Mouse (Mus musculus): ENCODE data around the gene Lpin1. TPM values are rescaled to one million over a fixed set of nuclear protein-coding genes. Genes with fewer than 3 reads are reported as not detected.

Lpin1 gene
- polyA plus RNA-seq, 1 experiment from 2014 or later, result 7.1 TPM

DNA sequence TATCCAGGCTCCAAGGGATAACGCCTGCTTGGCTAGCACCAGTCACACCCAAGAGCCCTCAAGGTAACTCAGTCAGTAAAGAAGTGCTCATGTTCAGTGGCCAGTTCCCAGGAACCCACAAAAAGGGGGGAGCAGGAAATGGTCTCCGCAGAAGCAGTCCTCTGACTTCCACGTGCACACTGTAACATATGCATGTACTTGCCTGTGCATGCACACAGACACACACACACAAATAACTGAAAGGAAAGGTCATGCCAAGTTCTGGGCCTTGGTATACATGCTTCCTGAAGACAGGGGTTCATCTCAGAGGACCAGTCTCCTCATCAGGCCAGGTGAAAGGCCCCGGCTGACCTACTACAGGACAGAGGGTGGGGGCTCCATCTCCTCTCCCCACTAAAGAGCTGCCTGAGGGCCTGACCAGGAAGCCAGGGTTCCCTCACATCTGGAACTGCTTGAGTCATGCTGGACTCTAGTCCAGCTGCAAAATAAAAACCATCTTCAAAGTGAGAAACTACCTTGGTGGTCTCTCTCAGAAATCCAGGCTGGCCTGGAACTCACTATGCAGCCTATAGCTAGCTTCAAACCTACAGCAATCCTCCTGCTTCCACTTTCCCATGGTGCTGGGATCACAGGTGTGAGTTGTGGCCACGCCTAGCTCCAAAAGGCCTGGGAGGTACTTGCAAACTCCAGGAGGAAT, 70.7 kb downstream of the Lpin1 start:
- peak; percentile 37; the same call in 1 of the 2 replicates for ATAC-seq (ENCODE audit: insufficient number of reproducible peaks, low FRiP score, low TSS enrichment, low read depth)
- no peak overlapping the region for H3K4me2 ChIP-seq (ENCODE audit: low read depth, severe bottlenecking)

GRCm38 (mm10) chr12:16533331-16533828, 77.4 kb downstream of the Lpin1 start:
- Histone ChIP-seq H3K4me2 (ENCODE audit: low read depth, severe bottlenecking) (no peak overlapping the region), H3K4me3 (ENCODE audit: low read depth, low read length) (no peak overlapping the region), H3K9me3 (ENCODE audit: control insufficient read depth, low read length) (no peaks in the 10 kb centered on the region), H3K36me3 (ENCODE audit: control insufficient read depth, insufficient read depth, low read length) (no peaks in the 10 kb centered on the region), H3K9ac (ENCODE audit: low read length) (no peak overlapping the region), H3K4me1 (ENCODE audit: control insufficient read depth, insufficient read depth, low read length) (peaks cover 4% of the 10 kb centered on the region; the same call in 1 of the 2 replicates), H3K27me3 (ENCODE audit: control insufficient read depth, insufficient read depth, low read length) (no peaks in the 10 kb centered on the region), H3K27ac (replicated peaks; ENCODE audit: low read depth, low read length) (no peak overlapping the region)
- WGBS, result 30% methylated on average over 4 of the region's 4 CpGs
- ATAC-seq (ENCODE audit: insufficient number of reproducible peaks, low FRiP score, low TSS enrichment, low read depth) (peak; percentile 69; the same call in 1 of the 2 replicates), DNase-seq (ENCODE audit: low spot score) (peak; percentile 89)

More for the DNA sequence above, 70.7 kb downstream of the Lpin1 start:
- Histone ChIP-seq H3K36me3 (ENCODE audit: control insufficient read depth, insufficient read depth, low read length) (no peaks in the 10 kb centered on the region), H3K27ac (replicated peaks; ENCODE audit: low read depth, low read length) (peak overlapping the region; percentile 49), H3K9me3 (ENCODE audit: control insufficient read depth, low read length) (no peaks in the 10 kb centered on the region), H3K4me3 (ENCODE audit: low read depth, low read length) (no peak overlapping the region), H3K4me1 (ENCODE audit: control insufficient read depth, insufficient read depth, low read length) (peaks cover 14% of the 10 kb centered on the region), H3K27me3 (ENCODE audit: control insufficient read depth, insufficient read depth, low read length) (no peaks in the 10 kb centered on the region), H3K9ac (ENCODE audit: low read length) (no peak overlapping the region)
- 32% methylated on average over 5 of the region's 5 CpGs for WGBS
- DNase-seq (ENCODE audit: low spot score), result peak; percentile 59

GRCm38 (mm10) chr12:16532860-16533230, 77.9 kb downstream of the Lpin1 start:
- Histone ChIP-seq H3K4me2 (ENCODE audit: low read depth, severe bottlenecking) (no peak overlapping the region), H3K36me3 (ENCODE audit: control insufficient read depth, insufficient read depth, low read length) (no peaks in the 10 kb centered on the region), H3K4me3 (ENCODE audit: low read depth, low read length) (no peak overlapping the region), H3K4me1 (ENCODE audit: control insufficient read depth, insufficient read depth, low read length) (peaks cover 4% of the 10 kb centered on the region; the same call in 1 of the 2 replicates), H3K9ac (ENCODE audit: low read length) (no peak overlapping the region), H3K27ac (replicated peaks; ENCODE audit: low read depth, low read length) (no peak overlapping the region), H3K27me3 (ENCODE audit: control insufficient read depth, insufficient read depth, low read length) (no peaks in the 10 kb centered on the region), H3K9me3 (ENCODE audit: control insufficient read depth, low read length) (no peaks in the 10 kb centered on the region)
- DNase-seq (ENCODE audit: low spot score) (no peak), ATAC-seq (ENCODE audit: insufficient number of reproducible peaks, low FRiP score, low TSS enrichment, low read depth) (peak; percentile 31; the same call in 1 of the 2 replicates)
- 64% methylated on average over 7 of the region's 7 CpGs for WGBS

DNA sequence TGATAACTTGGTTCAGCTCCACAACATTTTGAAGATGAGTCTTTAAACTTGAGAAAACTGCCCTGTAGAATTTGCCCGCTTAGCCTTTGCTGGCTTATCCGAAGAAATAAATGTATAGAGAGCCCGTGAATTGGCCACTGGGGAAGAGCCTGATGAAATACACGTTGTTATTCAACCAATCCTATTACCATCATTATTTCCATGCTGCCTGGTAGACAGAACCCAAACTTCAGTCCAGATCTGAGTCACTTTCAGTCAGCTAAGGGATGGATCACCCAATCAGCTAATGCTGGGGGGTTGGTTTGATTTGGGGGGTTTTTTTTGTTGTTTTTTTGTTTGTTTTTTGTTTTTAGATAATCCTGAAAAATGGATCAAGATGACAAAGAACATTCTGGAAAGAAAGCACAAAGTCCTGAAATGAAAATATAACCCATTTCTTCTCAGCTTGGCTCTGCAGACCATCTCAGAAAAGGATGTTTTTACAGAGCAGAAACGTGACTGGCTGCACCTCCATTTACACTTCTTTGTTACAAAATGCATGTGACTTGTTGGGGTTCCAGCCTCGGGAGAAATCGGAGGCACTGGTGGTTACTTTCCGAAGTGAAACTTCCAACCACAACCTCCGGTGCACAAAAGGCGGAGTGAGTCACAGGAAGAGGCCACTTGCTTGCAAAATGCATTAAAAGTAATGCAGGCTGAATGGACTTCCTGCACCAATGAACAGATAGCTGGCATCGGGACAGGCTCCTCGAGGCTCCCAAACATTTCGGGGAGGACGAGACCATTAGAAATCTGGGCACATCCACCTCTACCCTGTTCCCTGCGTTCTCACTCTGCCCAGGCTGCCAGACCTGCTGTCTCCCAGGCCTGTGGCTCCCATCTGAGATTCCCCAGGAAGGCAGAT, 78.6 kb downstream of the Lpin1 start:
- H3K36me3 ChIP-seq (ENCODE audit: control insufficient read depth, insufficient read depth, low read length), result no peaks in the 10 kb centered on the region
- H3K9me3 ChIP-seq (ENCODE audit: control insufficient read depth, low read length), result no peaks in the 10 kb centered on the region
- no peaks in the 10 kb centered on the region for H3K27me3 ChIP-seq (ENCODE audit: control insufficient read depth, insufficient read depth, low read length)
- H3K4me3 ChIP-seq (ENCODE audit: low read depth, low read length), result no peak overlapping the region
- H3K9ac ChIP-seq (ENCODE audit: low read length), result no peak overlapping the region
- no peaks in the 10 kb centered on the region for H3K4me1 ChIP-seq (ENCODE audit: control insufficient read depth, insufficient read depth, low read length)
- 82% methylated on average over 15 of the region's 15 CpGs for WGBS
- DNase-seq (ENCODE audit: low spot score) (no peak), ATAC-seq (ENCODE audit: insufficient number of reproducible peaks, low FRiP score, low TSS enrichment, low read depth) (no peak)
- H3K4me2 ChIP-seq (ENCODE audit: low read depth, severe bottlenecking), result no peak overlapping the region
- no peak overlapping the region for H3K27ac ChIP-seq (replicated peaks; ENCODE audit: low read depth, low read length)

DNA sequence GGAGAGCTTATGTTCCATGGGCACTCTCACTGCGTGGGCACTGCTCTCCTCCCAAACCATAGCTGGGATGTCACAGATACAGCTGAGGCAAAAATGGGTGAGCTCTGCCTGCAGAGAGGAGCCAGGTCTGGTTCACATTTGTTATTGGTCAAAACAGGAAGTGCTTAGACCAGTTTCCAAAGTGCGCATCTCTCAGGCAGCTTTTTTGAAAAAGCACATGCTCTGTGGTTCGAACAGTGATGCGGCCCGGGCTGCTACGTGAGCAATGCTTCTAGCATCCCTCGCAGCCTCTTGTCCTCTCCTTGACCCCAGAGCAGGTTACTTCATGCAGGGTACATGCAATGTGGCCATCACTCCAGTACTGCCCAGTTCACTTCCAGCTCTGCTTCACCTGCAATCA, 82.1 kb downstream of the Lpin1 start:
- Histone ChIP-seq H3K4me3 (ENCODE audit: low read depth, low read length) (no peak overlapping the region), H3K9me3 (ENCODE audit: control insufficient read depth, low read length) (no peaks in the 10 kb centered on the region), H3K9ac (ENCODE audit: low read length) (no peak overlapping the region), H3K27ac (replicated peaks; ENCODE audit: low read depth, low read length) (no peak overlapping the region), H3K27me3 (ENCODE audit: control insufficient read depth, insufficient read depth, low read length) (no peaks in the 10 kb centered on the region), H3K4me1 (ENCODE audit: control insufficient read depth, insufficient read depth, low read length) (no peaks in the 10 kb centered on the region), H3K36me3 (ENCODE audit: control insufficient read depth, insufficient read depth, low read length) (no peaks in the 10 kb centered on the region), H3K4me2 (ENCODE audit: low read depth, severe bottlenecking) (no peak overlapping the region)
- ATAC-seq (ENCODE audit: insufficient number of reproducible peaks, low FRiP score, low TSS enrichment, low read depth), result no peak
- DNase-seq (ENCODE audit: low spot score), result no peak
- 91% methylated on average over 7 of the region's 7 CpGs for WGBS

- Histone ChIP-seq H3K27me3 (ENCODE audit: control insufficient read depth, insufficient read depth, low read length) (no peaks in the 10 kb centered on the region), H3K9ac (ENCODE audit: low read length) (no peak overlapping the region), H3K4me2 (ENCODE audit: low read depth, severe bottlenecking) (no peak overlapping the region), H3K27ac (replicated peaks; ENCODE audit: low read depth, low read length) (no peak overlapping the region), H3K4me1 (ENCODE audit: control insufficient read depth, insufficient read depth, low read length) (no peaks in the 10 kb centered on the region), H3K36me3 (ENCODE audit: control insufficient read depth, insufficient read depth, low read length) (no peaks in the 10 kb centered on the region), H3K4me3 (ENCODE audit: low read depth, low read length) (no peak overlapping the region), H3K9me3 (ENCODE audit: control insufficient read depth, low read length) (no peaks in the 10 kb centered on the region)
- 85% methylated on average over 3 of the region's 3 CpGs for WGBS
- no peak for DNase-seq (ENCODE audit: low spot score)
- no peak for ATAC-seq (ENCODE audit: insufficient number of reproducible peaks, low FRiP score, low TSS enrichment, low read depth)
These were observed 82.8 kb downstream of the Lpin1 start for GRCm38 (mm10) chr12:16527941-16528340.

DNA sequence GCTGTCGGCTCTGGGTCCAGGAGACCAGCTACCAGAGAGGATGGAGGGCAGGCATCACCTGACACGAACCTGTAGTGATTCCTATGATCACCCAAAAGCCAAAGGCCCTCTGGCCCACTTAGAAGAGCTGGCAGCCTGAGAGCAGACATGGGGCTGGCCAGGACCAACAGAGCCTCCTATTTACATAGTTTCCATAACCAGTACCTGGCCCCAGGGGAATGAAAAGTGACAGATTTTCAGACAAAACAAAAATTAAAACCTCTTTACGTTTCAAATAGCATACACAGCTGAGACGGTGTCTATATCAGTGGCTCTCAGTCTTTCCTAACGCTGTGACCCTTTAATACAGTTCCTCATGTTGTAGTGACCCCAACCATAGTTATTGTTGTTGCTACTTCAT, 83.9 kb downstream of the Lpin1 start:
- ATAC-seq (ENCODE audit: insufficient number of reproducible peaks, low FRiP score, low TSS enrichment, low read depth), result no peak
- Histone ChIP-seq H3K4me2 (ENCODE audit: low read depth, severe bottlenecking) (no peak overlapping the region), H3K27ac (replicated peaks; ENCODE audit: low read depth, low read length) (no peak overlapping the region), H3K36me3 (ENCODE audit: control insufficient read depth, insufficient read depth, low read length) (no peaks in the 10 kb centered on the region), H3K9me3 (ENCODE audit: control insufficient read depth, low read length) (no peaks in the 10 kb centered on the region), H3K4me3 (ENCODE audit: low read depth, low read length) (no peak overlapping the region), H3K9ac (ENCODE audit: low read length) (no peak overlapping the region), H3K4me1 (ENCODE audit: control insufficient read depth, insufficient read depth, low read length) (no peaks in the 10 kb centered on the region), H3K27me3 (ENCODE audit: control insufficient read depth, insufficient read depth, low read length) (no peaks in the 10 kb centered on the region)
- 90% methylated on average over 5 of the region's 5 CpGs for WGBS
- no peak for DNase-seq (ENCODE audit: low spot score)

DNA sequence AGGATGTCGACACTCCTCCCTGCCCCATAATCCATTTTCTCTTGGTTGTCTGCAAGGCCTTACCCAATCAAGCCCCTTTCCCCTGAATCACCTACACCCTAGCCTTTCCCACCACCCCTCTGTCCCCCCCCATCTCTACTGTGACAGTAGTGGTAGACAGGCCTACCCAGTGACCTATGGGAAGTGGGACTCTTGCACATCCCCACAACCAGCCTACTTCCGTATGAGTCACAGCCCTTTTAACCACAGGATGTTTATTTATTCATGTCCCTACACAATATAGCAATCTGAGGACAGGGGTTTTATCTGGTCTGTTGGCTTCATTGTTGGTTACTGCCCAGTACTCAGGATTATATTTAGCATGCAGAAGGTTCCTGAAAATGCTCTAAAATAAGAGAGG, 84.6 kb downstream of the Lpin1 start:
- DNase-seq (ENCODE audit: low spot score) (no peak), ATAC-seq (ENCODE audit: insufficient number of reproducible peaks, low FRiP score, low TSS enrichment, low read depth) (no peak)
- WGBS, result 92% methylated on average over 2 of the region's 2 CpGs
- Histone ChIP-seq H3K4me1 (ENCODE audit: control insufficient read depth, insufficient read depth, low read length) (no peaks in the 10 kb centered on the region), H3K9ac (ENCODE audit: low read length) (no peak overlapping the region), H3K4me3 (ENCODE audit: low read depth, low read length) (no peak overlapping the region), H3K4me2 (ENCODE audit: low read depth, severe bottlenecking) (no peak overlapping the region), H3K27me3 (ENCODE audit: control insufficient read depth, insufficient read depth, low read length) (no peaks in the 10 kb centered on the region), H3K9me3 (ENCODE audit: control insufficient read depth, low read length) (no peaks in the 10 kb centered on the region), H3K36me3 (ENCODE audit: control insufficient read depth, insufficient read depth, low read length) (no peaks in the 10 kb centered on the region), H3K27ac (replicated peaks; ENCODE audit: low read depth, low read length) (no peak overlapping the region)
